Mouse (Mus musculus) lung, postnatal 0 days (tissue): ENCODE data around the gene Stac2.

Experiments
- CTCF ChIP-seq: IDR thresholded peaks from 2 replicates; pipeline ENCODE4 v1.5.1; 2016; ENCODE audit warnings: antibody characterized with exemption, mild to moderate bottlenecking
- EP300 ChIP-seq: IDR thresholded peaks from 2 replicates; pipeline ENCODE4 v1.6.1; 2016; ENCODE audit warnings: antibody characterized with exemption, mild to moderate bottlenecking, control low read depth

- TF ChIP-seq EP300 (no peak), CTCF (no peak)
These were observed 8.2 kb upstream of the Stac2 start for GRCm38 (mm10) chr11:98061441-98061840.
